Mouse (Mus musculus): ENCODE results near the gene Ankrd55. TPM values are rescaled to one million over a fixed set of nuclear protein-coding genes. Genes with fewer than 3 reads are reported as not detected.
A peak's percentile ranks its signal among the peaks of the same experiment; 100 is the strongest.

Ankrd55 gene
- polyA plus RNA-seq, 1 experiment = 0.08 TPM

- TF ChIP-seq POLR2A (IDR thresholded peaks at IDR 0.05; ENCODE audit: low read depth, low read length) (no peak), CTCF (conservative IDR thresholded peaks at IDR 0.05; ENCODE audit: insufficient read depth, insufficient read length, low read depth, low read length) (no peak)
These were observed 75.0 kb downstream of the Ankrd55 start for GRCm38 (mm10) chr13:112363218-112363617.

DNA sequence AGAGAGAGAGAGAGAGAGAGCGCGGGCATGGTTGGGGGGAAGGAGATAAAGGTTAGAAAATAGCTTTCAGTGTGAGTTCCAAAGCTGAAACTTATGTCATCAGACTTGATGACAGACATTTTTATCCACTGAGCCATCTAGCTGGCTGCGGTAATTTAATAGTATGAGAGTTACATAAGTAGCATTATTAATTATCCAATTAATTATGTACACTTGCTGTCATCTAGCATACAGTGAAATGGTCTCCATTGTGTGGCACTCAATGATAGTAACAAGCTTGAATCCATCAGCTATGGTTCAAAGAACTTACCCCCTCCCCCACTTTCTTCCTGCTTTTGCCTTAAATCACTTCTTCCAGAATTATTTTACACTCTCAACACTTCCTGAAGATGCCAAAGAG is 75.5 kb downstream of the Ankrd55 start:
- no peaks in the 10 kb centered on the region for H3K36me3 ChIP-seq (ENCODE audit: control insufficient read depth, insufficient read depth, low read length)
- H3K27ac ChIP-seq (ENCODE audit: insufficient read depth, low read depth, low read length) = no peak overlapping the region
- no peaks in the 10 kb centered on the region for H3K27me3 ChIP-seq (replicated peaks; ENCODE audit: control insufficient read depth, insufficient read depth, low read length)
- no peak for DNase-seq
- H3K4me3 ChIP-seq (ENCODE audit: insufficient read depth, low read depth, low read length) = no peak overlapping the region
- no peaks in the 10 kb centered on the region for H3K4me1 ChIP-seq (ENCODE audit: control insufficient read depth, insufficient read depth, low read length)
- 79% methylated on average over 3 of the region's 3 CpGs for WGBS
- TF ChIP-seq POLR2A (IDR thresholded peaks at IDR 0.05; ENCODE audit: low read depth, low read length) (no peak), CTCF (conservative IDR thresholded peaks at IDR 0.05; ENCODE audit: insufficient read depth, insufficient read length, low read depth, low read length) (no peak)

More at GRCm38 (mm10) chr13:112363218-112363617, 75.0 kb downstream of the Ankrd55 start:
- Histone ChIP-seq H3K27me3 (replicated peaks; ENCODE audit: control insufficient read depth, insufficient read depth, low read length) (no peaks in the 10 kb centered on the region), H3K36me3 (ENCODE audit: control insufficient read depth, insufficient read depth, low read length) (no peaks in the 10 kb centered on the region), H3K4me1 (ENCODE audit: control insufficient read depth, insufficient read depth, low read length) (no peaks in the 10 kb centered on the region), H3K4me3 (ENCODE audit: insufficient read depth, low read depth, low read length) (no peak overlapping the region), H3K27ac (ENCODE audit: insufficient read depth, low read depth, low read length) (no peak overlapping the region)
- WGBS = 76% methylated on average over 10 of the region's 10 CpGs
- DNase-seq = no peak

- Histone ChIP-seq H3K4me3 (ENCODE audit: insufficient read depth, low read depth, low read length) (no peak overlapping the region), H3K27ac (ENCODE audit: insufficient read depth, low read depth, low read length) (no peak overlapping the region), H3K4me1 (ENCODE audit: control insufficient read depth, insufficient read depth, low read length) (no peaks in the 10 kb centered on the region), H3K36me3 (ENCODE audit: control insufficient read depth, insufficient read depth, low read length) (no peaks in the 10 kb centered on the region), H3K27me3 (replicated peaks; ENCODE audit: control insufficient read depth, insufficient read depth, low read length) (no peaks in the 10 kb centered on the region)
- 88% methylated on average over 5 of the region's 5 CpGs for whole genome bisulfite sequencing
- TF ChIP-seq POLR2A (IDR thresholded peaks at IDR 0.05; ENCODE audit: low read depth, low read length) = no peak
- no peak for TF ChIP-seq CTCF (conservative IDR thresholded peaks at IDR 0.05; ENCODE audit: insufficient read depth, insufficient read length, low read depth, low read length)
- DNase-seq = no peak
These were observed 76.4 kb downstream of the Ankrd55 start for GRCm38 (mm10) chr13:112364698-112365097.

DNA sequence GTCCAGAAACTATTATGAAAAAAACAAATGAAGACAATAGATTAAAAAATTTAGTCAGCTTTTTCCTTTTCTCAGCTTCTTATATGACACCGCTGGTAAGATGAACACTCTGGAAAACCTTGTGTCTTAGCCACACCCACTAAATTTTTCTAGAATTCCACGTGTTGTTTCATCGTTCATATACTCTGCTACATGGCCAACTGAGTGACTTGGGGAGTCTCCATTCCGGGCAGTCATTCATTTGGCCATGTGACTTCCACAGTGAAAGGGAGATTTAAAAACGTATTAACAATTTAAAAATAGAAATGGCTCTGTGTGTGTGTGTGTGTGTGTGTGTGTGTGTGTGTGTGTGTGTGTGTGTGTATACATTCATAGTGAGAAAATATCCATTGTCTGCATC is 77.1 kb downstream of the Ankrd55 start:
- TF ChIP-seq CTCF (conservative IDR thresholded peaks at IDR 0.05; ENCODE audit: insufficient read depth, insufficient read length, low read depth, low read length) = no peak
- no peak for TF ChIP-seq POLR2A (IDR thresholded peaks at IDR 0.05; ENCODE audit: low read depth, low read length)
- Histone ChIP-seq H3K4me1 (ENCODE audit: control insufficient read depth, insufficient read depth, low read length) (no peaks in the 10 kb centered on the region), H3K27ac (ENCODE audit: insufficient read depth, low read depth, low read length) (no peak overlapping the region), H3K4me3 (ENCODE audit: insufficient read depth, low read depth, low read length) (no peak overlapping the region), H3K27me3 (replicated peaks; ENCODE audit: control insufficient read depth, insufficient read depth, low read length) (no peaks in the 10 kb centered on the region), H3K36me3 (ENCODE audit: control insufficient read depth, insufficient read depth, low read length) (no peaks in the 10 kb centered on the region)
- DNase-seq = no peak
- 53% methylated on average over 5 of the region's 5 CpGs for WGBS

DNA sequence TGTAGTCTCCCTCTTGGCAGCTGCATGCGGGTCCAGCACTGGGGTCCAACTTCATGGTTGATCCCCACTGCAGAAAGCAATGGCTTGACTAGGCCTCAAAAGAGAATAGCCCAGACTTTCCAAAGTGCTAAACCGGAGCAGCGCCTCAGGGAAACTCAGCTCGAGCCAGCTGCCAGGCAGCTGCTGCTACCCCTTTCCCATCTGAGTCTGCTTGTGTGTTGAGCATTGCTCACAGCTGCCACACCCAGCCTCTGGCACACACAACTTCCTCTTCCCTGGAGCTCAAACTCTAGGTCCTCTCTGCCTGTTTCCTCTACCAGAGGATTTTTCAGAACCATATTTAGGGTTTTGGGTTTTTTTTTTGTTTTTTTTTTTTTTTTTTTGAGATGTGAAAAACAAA is 77.5 kb downstream of the Ankrd55 start:
- H3K4me1 ChIP-seq (ENCODE audit: control insufficient read depth, insufficient read depth, low read length) = no peaks in the 10 kb centered on the region
- H3K4me3 ChIP-seq (ENCODE audit: insufficient read depth, low read depth, low read length) = no peak overlapping the region
- no peaks in the 10 kb centered on the region for H3K36me3 ChIP-seq (ENCODE audit: control insufficient read depth, insufficient read depth, low read length)
- peak; percentile 61 for DNase-seq
- H3K27ac ChIP-seq (ENCODE audit: insufficient read depth, low read depth, low read length) = no peak overlapping the region
- no peaks in the 10 kb centered on the region for H3K27me3 ChIP-seq (replicated peaks; ENCODE audit: control insufficient read depth, insufficient read depth, low read length)
- TF ChIP-seq POLR2A (IDR thresholded peaks at IDR 0.05; ENCODE audit: low read depth, low read length) = no peak
- TF ChIP-seq CTCF (conservative IDR thresholded peaks at IDR 0.05; ENCODE audit: insufficient read depth, insufficient read length, low read depth, low read length) = no peak
- WGBS = 74% methylated on average over 4 of the region's 4 CpGs

DNA sequence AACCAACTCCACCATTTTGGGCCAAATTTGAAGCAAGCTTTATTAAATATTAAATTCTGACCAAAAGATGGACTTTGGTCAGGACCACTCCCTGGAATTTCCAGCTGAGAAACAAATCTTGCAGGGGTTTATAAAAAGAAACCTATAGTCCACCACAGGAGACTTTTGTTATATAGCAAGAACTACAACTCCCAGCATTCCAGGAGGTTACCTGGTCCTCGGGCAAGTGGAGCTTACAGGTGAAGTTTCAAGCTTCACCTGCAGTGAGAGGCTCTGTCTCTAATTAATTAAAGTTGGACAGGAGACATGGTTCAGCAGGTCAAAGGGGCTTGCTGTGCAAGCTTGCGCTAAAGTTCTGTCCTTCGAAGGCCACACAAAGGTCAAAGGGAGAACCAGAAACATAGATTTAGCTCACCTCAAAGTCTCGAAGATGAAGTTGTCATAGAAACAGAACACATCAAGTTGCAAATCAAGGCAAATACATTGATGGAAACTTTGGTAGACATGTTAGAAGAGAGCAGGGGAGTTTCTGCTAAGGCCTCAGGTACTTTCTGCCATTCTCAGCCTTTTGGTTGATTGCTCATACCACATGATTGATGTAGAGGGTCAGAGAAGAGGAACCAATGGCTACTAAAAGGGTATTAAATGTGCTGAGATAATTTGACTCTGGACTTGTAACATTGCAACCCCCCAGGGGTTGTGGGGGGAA is 78.2 kb downstream of the Ankrd55 start:
- DNase-seq = no peak
- 63% methylated on average over 4 of the region's 4 CpGs for WGBS
- H3K36me3 ChIP-seq (ENCODE audit: control insufficient read depth, insufficient read depth, low read length) = no peaks in the 10 kb centered on the region
- H3K27ac ChIP-seq (ENCODE audit: insufficient read depth, low read depth, low read length) = no peak overlapping the region
- TF ChIP-seq CTCF (conservative IDR thresholded peaks at IDR 0.05; ENCODE audit: insufficient read depth, insufficient read length, low read depth, low read length) = no peak
- no peak overlapping the region for H3K4me3 ChIP-seq (ENCODE audit: insufficient read depth, low read depth, low read length)
- H3K27me3 ChIP-seq (replicated peaks; ENCODE audit: control insufficient read depth, insufficient read depth, low read length) = no peaks in the 10 kb centered on the region
- H3K4me1 ChIP-seq (ENCODE audit: control insufficient read depth, insufficient read depth, low read length) = no peaks in the 10 kb centered on the region

DNA sequence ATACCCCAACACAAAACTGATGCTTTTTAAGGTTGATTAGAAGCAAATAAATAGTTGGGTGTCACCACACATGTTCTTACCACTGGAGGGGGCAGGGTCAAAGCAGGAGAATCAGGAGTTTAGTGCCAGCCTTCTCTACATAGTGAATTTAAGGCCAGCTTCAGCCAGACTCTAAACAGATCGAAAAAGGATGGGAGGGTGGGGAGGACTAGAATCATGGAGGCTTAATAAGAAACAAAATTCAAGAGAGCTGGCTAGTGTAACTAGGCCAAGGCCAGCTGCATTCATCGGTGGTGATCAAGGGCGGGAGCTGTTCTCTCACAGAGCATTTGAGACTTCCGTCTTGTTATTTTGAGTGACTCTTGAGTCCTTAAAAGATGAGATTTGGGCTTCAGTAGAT is 83.5 kb downstream of the Ankrd55 start:
- Histone ChIP-seq H3K27ac (ENCODE audit: insufficient read depth, low read depth, low read length) (no peak overlapping the region), H3K36me3 (ENCODE audit: control insufficient read depth, insufficient read depth, low read length) (no peaks in the 10 kb centered on the region), H3K4me3 (ENCODE audit: insufficient read depth, low read depth, low read length) (no peak overlapping the region), H3K4me1 (ENCODE audit: control insufficient read depth, insufficient read depth, low read length) (peaks cover 4% of the 10 kb centered on the region; the same call in 1 of the 2 replicates), H3K27me3 (replicated peaks; ENCODE audit: control insufficient read depth, insufficient read depth, low read length) (no peaks in the 10 kb centered on the region)
- TF ChIP-seq POLR2A (IDR thresholded peaks at IDR 0.05; ENCODE audit: low read depth, low read length) = no peak
- TF ChIP-seq CTCF (conservative IDR thresholded peaks at IDR 0.05; ENCODE audit: insufficient read depth, insufficient read length, low read depth, low read length) = no peak
- 95% methylated on average over 4 of the region's 4 CpGs for WGBS
- DNase-seq = no peak
